Mouse (Mus musculus): ENCODE measurements around the gene Nsun2. TPM values are rescaled to one million over a fixed set of nuclear protein-coding genes. Genes with fewer than 3 reads are reported as not detected.

Nsun2 gene
- polyA plus RNA-seq, 1 experiment, result 1.6 TPM

DNA sequence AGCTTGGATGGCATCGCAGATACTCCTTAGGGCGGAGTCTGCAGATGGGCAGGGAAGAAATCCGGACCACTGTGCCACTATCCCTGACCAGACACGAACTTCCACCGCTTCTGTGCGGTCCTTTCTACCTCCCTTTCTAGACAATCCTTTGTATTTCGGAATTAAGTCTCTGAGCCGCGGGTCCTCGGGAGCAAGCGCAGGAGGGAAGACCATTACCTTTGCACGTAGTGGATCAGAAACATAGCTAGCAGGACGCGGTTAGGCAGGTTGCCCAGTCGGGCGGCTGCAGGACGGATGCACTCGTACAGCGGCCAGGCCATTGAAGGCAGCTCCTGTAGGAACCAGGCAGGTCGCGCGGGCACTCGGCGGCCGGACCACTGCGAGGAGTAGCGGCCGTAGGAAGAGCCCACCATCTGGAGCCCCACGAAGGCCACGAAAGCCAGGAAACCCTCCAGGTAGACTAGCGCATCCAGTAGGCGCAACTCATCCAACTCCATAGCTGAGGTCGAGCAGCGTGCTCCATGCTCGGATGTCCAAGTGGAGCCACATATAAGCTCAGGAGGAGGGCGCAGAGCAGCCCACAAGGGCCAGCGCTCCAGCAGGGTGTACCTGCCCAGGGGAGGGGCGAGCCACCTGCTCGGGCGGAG, 77.3 kb downstream of the Nsun2 start:
- TF ChIP-seq TAL1 (IDR thresholded peaks at IDR 0.05; ENCODE audit: low read length), result no peak
- no peak for TF ChIP-seq GATA1 (IDR thresholded peaks at IDR 0.05; ENCODE audit: low read length)
- no peaks in the 10 kb centered on the region for H3K9me3 ChIP-seq (ENCODE audit: control insufficient read depth, low read length)

DNA sequence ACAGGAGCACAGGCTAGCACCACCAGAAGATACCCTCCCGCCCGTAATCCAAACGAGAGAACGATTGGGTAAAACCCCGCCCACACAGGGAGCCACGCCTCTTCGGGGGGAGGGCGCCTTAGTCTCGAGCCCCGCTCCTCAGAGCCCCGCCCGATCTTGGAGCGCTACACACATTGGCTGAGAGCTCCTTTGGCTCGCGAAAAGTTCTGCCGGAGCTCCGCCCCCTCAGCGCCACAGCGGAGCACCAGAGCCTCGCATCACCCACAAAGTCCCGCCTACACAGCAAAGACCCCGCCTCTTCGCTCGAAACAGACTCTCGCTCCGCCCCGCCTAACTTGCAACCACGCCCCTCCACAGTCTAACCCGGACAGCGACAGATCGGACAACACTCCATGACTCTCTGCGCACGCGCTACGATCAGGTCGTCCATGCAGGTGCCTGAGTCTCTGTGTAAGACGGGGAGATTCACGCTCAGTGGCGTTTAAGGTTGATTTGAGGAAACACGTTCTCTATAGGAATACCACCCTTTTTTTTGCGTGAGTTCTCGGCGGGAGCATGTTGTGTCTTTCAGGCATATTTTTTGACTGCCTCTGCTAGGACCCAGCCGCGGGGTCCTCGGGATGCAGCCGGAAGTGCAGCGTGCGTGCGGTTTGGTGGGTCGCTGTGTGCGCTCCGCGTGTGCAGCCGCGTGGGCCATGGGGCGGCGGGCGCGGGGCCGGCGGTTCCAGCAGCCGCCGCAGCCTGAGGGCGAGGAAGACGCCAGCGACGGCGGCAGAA, 78.0 kb downstream of the Nsun2 start, which contains the start of gene Srd5a1:
Gene Srd5a1, minus strand, starts transcription at position 45 of the 777 bp plus-strand sequence.
- TF ChIP-seq TAL1 (IDR thresholded peaks at IDR 0.05; ENCODE audit: low read length) (no peak), GATA1 (IDR thresholded peaks at IDR 0.05; ENCODE audit: low read length) (no peak)
- Histone ChIP-seq H3K27me3 (ENCODE audit: control insufficient read depth) (peaks cover 16% of the 10 kb centered on the region), H3K4me1 (ENCODE audit: control insufficient read depth) (peaks cover 41% of the 10 kb centered on the region), H3K4me3 (replicated peaks) (peak within 1 kb of the TSS; percentile 89), H3K36me3 (ENCODE audit: control insufficient read depth) (peaks cover 33% of the 10 kb centered on the region), H3K9me3 (ENCODE audit: control insufficient read depth, low read length) (no peaks in the 10 kb centered on the region)

More for the DNA sequence above, 77.3 kb downstream of the Nsun2 start:
- Histone ChIP-seq H3K4me3 (replicated peaks) (peak overlapping the region; percentile 89), H3K27me3 (ENCODE audit: control insufficient read depth) (peaks cover 16% of the 10 kb centered on the region), H3K4me1 (ENCODE audit: control insufficient read depth) (peaks cover 36% of the 10 kb centered on the region), H3K36me3 (ENCODE audit: control insufficient read depth) (peaks cover 26% of the 10 kb centered on the region)

DNA sequence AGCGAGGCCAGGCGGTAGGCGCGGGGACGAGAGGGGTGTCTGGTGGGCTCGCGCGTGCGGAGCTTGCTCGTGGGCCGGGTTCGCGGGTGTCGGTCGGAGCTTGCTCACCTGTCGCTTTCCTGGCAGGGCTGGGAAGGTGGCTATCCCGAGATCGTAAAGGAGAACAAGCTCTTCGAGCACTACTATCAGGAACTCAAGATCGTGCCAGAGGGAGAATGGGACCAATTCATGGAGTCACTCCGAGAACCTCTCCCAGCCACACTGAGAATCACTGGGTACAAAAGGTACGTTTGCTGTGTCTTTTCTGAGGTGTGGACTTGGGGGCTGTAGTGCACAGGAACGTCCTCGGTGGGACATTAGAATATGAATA, 78.6 kb downstream of the Nsun2 start:
- peak overlapping the region; percentile 89 for H3K4me3 ChIP-seq (replicated peaks)
- no peaks in the 10 kb centered on the region for H3K9me3 ChIP-seq (ENCODE audit: control insufficient read depth, low read length)
- H3K4me1 ChIP-seq (ENCODE audit: control insufficient read depth), result peaks cover 41% of the 10 kb centered on the region
- peaks cover 38% of the 10 kb centered on the region for H3K36me3 ChIP-seq (ENCODE audit: control insufficient read depth)
- TF ChIP-seq GATA1 (IDR thresholded peaks at IDR 0.05; ENCODE audit: low read length), result no peak
- TF ChIP-seq TAL1 (IDR thresholded peaks at IDR 0.05; ENCODE audit: low read length), result no peak
- peaks cover 16% of the 10 kb centered on the region for H3K27me3 ChIP-seq (ENCODE audit: control insufficient read depth)

DNA sequence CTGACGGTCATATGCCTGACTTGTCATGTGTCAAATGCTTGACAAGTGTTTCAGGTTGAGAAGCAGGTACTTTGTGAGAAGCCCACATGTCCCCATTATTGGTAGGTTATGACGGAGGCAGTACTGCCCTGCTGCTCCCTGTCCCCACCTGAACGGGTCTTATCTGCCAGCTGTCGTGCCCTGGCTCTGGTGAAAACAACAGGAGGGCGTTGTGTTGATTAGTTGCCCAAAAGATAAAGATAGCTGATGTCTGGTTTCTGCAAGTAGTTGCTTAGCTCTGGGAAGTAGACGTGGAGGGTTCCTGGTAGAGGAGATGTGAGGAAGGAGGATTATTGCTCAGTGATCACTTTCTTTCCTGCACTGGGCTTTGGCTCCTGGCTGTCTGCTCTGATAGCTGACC, 83.2 kb downstream of the Nsun2 start:
- no peaks in the 10 kb centered on the region for H3K27me3 ChIP-seq (ENCODE audit: control insufficient read depth)
- no peak for TF ChIP-seq GATA1 (IDR thresholded peaks at IDR 0.05; ENCODE audit: low read length)
- no peak for TF ChIP-seq TAL1 (IDR thresholded peaks at IDR 0.05; ENCODE audit: low read length)

DNA sequence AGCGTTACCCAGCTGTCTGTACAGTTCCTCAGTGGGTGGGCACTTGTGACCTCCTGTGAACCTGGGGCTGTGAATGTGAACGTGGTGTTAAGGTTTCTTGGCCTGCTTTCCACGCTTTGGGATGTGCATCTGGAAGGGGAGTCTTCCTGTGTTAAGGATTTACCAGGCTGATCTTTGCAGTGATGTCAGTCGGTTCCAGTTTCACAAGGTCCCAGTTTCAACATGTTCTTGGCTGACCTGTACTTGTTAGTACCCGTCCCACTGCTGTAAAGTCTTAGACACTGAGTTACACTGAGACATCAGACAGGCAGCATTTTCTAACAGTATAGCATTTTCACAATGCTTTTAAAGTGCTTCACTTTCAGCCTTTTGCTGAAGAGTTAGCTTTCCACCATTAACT, 90.3 kb downstream of the Nsun2 start:
- H3K36me3 ChIP-seq (ENCODE audit: control insufficient read depth), result peaks cover 95% of the 10 kb centered on the region
- no peaks in the 10 kb centered on the region for H3K27me3 ChIP-seq (ENCODE audit: control insufficient read depth)
- no peak overlapping the region for H3K4me3 ChIP-seq (replicated peaks)
- no peak for TF ChIP-seq GATA1 (IDR thresholded peaks at IDR 0.05; ENCODE audit: low read length)
- H3K9me3 ChIP-seq (ENCODE audit: control insufficient read depth, low read length), result no peaks in the 10 kb centered on the region
- no peaks in the 10 kb centered on the region for H3K4me1 ChIP-seq (ENCODE audit: control insufficient read depth)

More for the DNA sequence above, 83.2 kb downstream of the Nsun2 start:
- peaks cover 82% of the 10 kb centered on the region for H3K36me3 ChIP-seq (ENCODE audit: control insufficient read depth)
- H3K4me3 ChIP-seq (replicated peaks), result no peak overlapping the region
- H3K9me3 ChIP-seq (ENCODE audit: control insufficient read depth, low read length), result no peaks in the 10 kb centered on the region
- H3K4me1 ChIP-seq (ENCODE audit: control insufficient read depth), result peaks cover 23% of the 10 kb centered on the region

DNA sequence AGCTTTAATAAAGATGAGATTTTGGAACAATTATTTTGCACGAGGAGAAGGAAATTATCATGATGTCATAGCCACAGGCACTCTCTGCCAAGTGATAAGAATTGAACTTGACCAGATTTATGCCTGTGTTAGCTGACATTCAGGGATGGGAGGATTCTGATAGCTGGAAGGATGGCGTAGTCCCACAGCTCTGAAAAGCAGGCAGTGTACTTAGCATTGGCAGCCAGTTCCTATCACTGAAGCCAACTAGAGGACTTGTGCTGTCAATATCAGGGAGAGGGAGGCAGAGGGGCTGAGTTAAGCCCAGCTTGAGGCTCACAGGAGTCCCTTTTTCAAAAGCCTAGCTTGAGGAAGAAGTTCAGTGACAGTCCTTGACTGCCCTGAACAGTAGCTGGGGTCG, 91.0 kb downstream of the Nsun2 start:
- Histone ChIP-seq H3K27me3 (ENCODE audit: control insufficient read depth) (no peaks in the 10 kb centered on the region), H3K4me3 (replicated peaks) (no peak overlapping the region), H3K9me3 (ENCODE audit: control insufficient read depth, low read length) (no peaks in the 10 kb centered on the region), H3K36me3 (ENCODE audit: control insufficient read depth) (peaks cover 95% of the 10 kb centered on the region), H3K4me1 (ENCODE audit: control insufficient read depth) (no peaks in the 10 kb centered on the region)
- no peak for TF ChIP-seq GATA1 (IDR thresholded peaks at IDR 0.05; ENCODE audit: low read length)
- TF ChIP-seq TAL1 (IDR thresholded peaks at IDR 0.05; ENCODE audit: low read length), result no peak

DNA sequence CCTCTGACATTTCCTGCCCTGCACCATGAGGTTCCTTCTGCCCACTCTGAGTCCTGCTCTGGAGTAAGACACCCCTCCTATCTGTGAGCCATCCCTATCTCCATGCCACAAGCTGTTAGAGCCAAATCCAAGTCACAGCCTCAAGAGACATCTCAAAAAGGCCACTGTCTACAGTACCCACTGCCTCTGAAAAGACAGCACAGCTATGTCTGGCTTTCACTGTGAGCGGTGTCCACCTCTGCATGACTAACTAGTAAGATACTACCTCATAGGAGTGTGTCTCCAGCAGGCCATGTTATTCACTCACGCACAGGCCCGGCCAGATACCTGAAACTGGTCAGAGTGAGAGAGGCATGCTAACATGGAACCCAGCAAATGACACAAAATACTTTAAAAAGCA, 94.4 kb downstream of the Nsun2 start:
- Histone ChIP-seq H3K9me3 (ENCODE audit: control insufficient read depth, low read length) (no peaks in the 10 kb centered on the region), H3K36me3 (ENCODE audit: control insufficient read depth) (peaks cover 98% of the 10 kb centered on the region), H3K4me3 (replicated peaks) (no peak overlapping the region), H3K4me1 (ENCODE audit: control insufficient read depth) (no peaks in the 10 kb centered on the region), H3K27me3 (ENCODE audit: control insufficient read depth) (no peaks in the 10 kb centered on the region)
- TF ChIP-seq GATA1 (IDR thresholded peaks at IDR 0.05; ENCODE audit: low read length), result no peak

DNA sequence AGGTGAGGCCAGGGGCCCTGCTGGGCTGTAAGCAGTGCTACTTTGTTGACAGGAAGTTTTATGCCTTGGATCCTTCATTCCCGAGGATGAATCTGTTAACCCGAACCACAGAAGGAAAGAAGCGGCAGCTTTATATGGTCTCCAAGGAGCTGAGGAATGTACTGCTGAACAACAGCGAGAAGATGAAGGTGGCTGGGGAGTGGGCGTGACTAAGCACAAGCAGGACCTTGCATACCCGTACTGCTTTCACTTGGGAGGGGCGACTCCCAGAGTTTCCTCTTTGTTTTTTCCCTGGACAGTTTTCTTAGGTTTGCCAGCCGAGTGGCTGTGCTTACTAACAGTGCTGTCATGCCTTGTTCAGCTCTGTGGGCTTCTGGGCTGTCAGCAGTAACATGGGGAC, 97.0 kb downstream of the Nsun2 start:
- H3K4me3 ChIP-seq (replicated peaks), result no peak overlapping the region
- peaks cover 2% of the 10 kb centered on the region for H3K4me1 ChIP-seq (ENCODE audit: control insufficient read depth)
- no peaks in the 10 kb centered on the region for H3K27me3 ChIP-seq (ENCODE audit: control insufficient read depth)
- H3K9me3 ChIP-seq (ENCODE audit: control insufficient read depth, low read length), result no peaks in the 10 kb centered on the region
- no peak for TF ChIP-seq TAL1 (IDR thresholded peaks at IDR 0.05; ENCODE audit: low read length)
- peaks cover 98% of the 10 kb centered on the region for H3K36me3 ChIP-seq (ENCODE audit: control insufficient read depth)

DNA sequence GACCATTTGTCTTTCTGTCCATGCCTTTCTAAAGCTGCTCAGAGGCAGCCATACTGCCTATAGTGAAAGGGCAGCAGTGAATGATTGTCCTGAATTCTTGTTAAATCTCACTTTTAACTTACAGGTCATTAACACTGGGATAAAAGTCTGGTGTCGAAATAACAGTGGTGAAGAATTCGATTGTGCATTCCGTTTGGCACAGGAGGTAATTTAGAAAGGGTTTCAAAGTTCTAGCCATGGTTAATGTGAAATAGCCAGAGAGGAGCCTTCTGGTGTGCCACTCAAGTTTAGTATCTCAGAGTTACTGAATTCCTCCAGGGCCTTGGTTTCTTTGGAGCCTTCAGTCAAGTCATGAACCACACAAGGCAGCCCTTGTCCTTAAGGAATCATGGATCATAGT, 97.6 kb downstream of the Nsun2 start:
- peaks cover 2% of the 10 kb centered on the region for H3K4me1 ChIP-seq (ENCODE audit: control insufficient read depth)
- no peaks in the 10 kb centered on the region for H3K27me3 ChIP-seq (ENCODE audit: control insufficient read depth)
- TF ChIP-seq GATA1 (IDR thresholded peaks at IDR 0.05; ENCODE audit: low read length) (no peak), TAL1 (IDR thresholded peaks at IDR 0.05; ENCODE audit: low read length) (no peak)
- H3K4me3 ChIP-seq (replicated peaks), result no peak overlapping the region
- no peaks in the 10 kb centered on the region for H3K9me3 ChIP-seq (ENCODE audit: control insufficient read depth, low read length)
- peaks cover 97% of the 10 kb centered on the region for H3K36me3 ChIP-seq (ENCODE audit: control insufficient read depth)
